Mouse (Mus musculus) layer of hippocampus, adult 2 months (tissue): Measurements from ENCODE around the gene Vti1a. TPM values are rescaled to one million over a fixed set of nuclear protein-coding genes. Genes with fewer than 3 reads are reported as not detected.

Experiments
- DNase-seq, 2 experiments: peaks; one replicate each; pipeline ENCODE4 v3.0.0; 2022; ENCODE audit warnings: low spot score in 2 of 2
- H3K27ac ChIP-seq: fragments of 200-600 bp; 2 replicates; pipeline ENCODE4 v1.8.1; 2022
- H3K4me3 ChIP-seq: fragments of 200-600 bp; 2 replicates; pipeline ENCODE4 v1.8.1; 2022; ENCODE audit warnings: mild to moderate bottlenecking
- CTCF ChIP-seq: fragments of 200-600 bp; conservative IDR thresholded peaks from 2 replicates; pipeline ENCODE4 v1.8.1; 2022; ENCODE audit warnings: antibody characterized with exemption, mild to moderate bottlenecking, moderate library complexity
- total RNA-seq, 2 experiments: library from RNA; stranded (reverse); gene quantifications; 2 replicates each; pipeline ENCODE4 v1.2.3; 2021

Vti1a gene
- total RNA-seq, 2 experiments from 2014 or later = 57.6 to 60.4 TPM

GRCm38 (mm10) chr19:55641891-55642290 lies 325.8 kb downstream of the Vti1a start:
- no peak overlapping the region for H3K27ac ChIP-seq
- DNase-seq = no peak
- H3K4me3 ChIP-seq = no peak overlapping the region
- TF ChIP-seq CTCF = no peak

GRCm38 (mm10) chr19:55642361-55642760 lies 326.3 kb downstream of the Vti1a start:
- Histone ChIP-seq H3K27ac (no peak overlapping the region), H3K4me3 (no peak overlapping the region)
- TF ChIP-seq CTCF = no peak
- no peak for DNase-seq

GRCm38 (mm10) chr19:55643288-55643901 lies 327.3 kb downstream of the Vti1a start:
- peak in 1 of 2 experiments; percentile 27 for DNase-seq
- peak overlapping the region; percentile 56 for H3K4me3 ChIP-seq
- H3K27ac ChIP-seq = peak overlapping the region; percentile 73
- TF ChIP-seq CTCF = no peak

GRCm38 (mm10) chr19:55643931-55644330 lies 327.8 kb downstream of the Vti1a start:
- no peak for TF ChIP-seq CTCF
- Histone ChIP-seq H3K4me3 (peak overlapping the region; percentile 56), H3K27ac (no peak overlapping the region)
- no peak for DNase-seq

GRCm38 (mm10) chr19:55649363-55649762 lies 333.3 kb downstream of the Vti1a start:
- no peak overlapping the region for H3K27ac ChIP-seq
- no peak for DNase-seq
- H3K4me3 ChIP-seq = no peak overlapping the region
- TF ChIP-seq CTCF = no peak

- no peak for TF ChIP-seq CTCF
- DNase-seq = no peak
- H3K27ac ChIP-seq = no peak overlapping the region
- H3K4me3 ChIP-seq = no peak overlapping the region
Observed at GRCm38 (mm10) chr19:55651017-55651416, 334.9 kb downstream of the Vti1a start.

GRCm38 (mm10) chr19:55652693-55653265 lies 336.7 kb downstream of the Vti1a start:
- no peak for DNase-seq
- TF ChIP-seq CTCF = no peak
- H3K4me3 ChIP-seq = no peak overlapping the region
- no peak overlapping the region for H3K27ac ChIP-seq

- no peak overlapping the region for H3K4me3 ChIP-seq
- DNase-seq = no peak
Observed at GRCm38 (mm10) chr19:55660165-55660564, 344.1 kb downstream of the Vti1a start.

GRCm38 (mm10) chr19:55662521-55663223 lies 346.6 kb downstream of the Vti1a start:
- Histone ChIP-seq H3K27ac (no peak overlapping the region), H3K4me3 (no peak overlapping the region)
- no peak for DNase-seq
- TF ChIP-seq CTCF = no peak

More at GRCm38 (mm10) chr19:55660165-55660564, 344.1 kb downstream of the Vti1a start:
- no peak overlapping the region for H3K27ac ChIP-seq
- TF ChIP-seq CTCF = no peak

GRCm38 (mm10) chr19:55667787-55668186 lies 351.7 kb downstream of the Vti1a start:
- TF ChIP-seq CTCF = no peak
- H3K27ac ChIP-seq = no peak overlapping the region
- DNase-seq = no peak
- no peak overlapping the region for H3K4me3 ChIP-seq

GRCm38 (mm10) chr19:55668896-55669295 lies 352.8 kb downstream of the Vti1a start:
- no peak overlapping the region for H3K27ac ChIP-seq
- TF ChIP-seq CTCF = no peak
- DNase-seq = no peak
- no peak overlapping the region for H3K4me3 ChIP-seq

Other genes starting within 250 kb of the Vti1a start
- gene Gpam, start 189.1 kb upstream of the Vti1a start, total RNA-seq = 10 to 100 TPM; 40.9 to 44.5 TPM
- gene Tectb, start 135.6 kb upstream of the Vti1a start, total RNA-seq = under 1 TPM in 1 of 2 experiments, not detected in 1; 0.15 TPM
- gene Gucy2g, start 75.1 kb upstream of the Vti1a start, total RNA-seq = 1 to 10 TPM in 1 of 2 experiments, under 1 TPM in 1; 0.69 to 1.0 TPM
- gene Acsl5, start 64.4 kb upstream of the Vti1a start, total RNA-seq = 10 to 100 TPM; 33.6 to 42.2 TPM
- 10 to 100 TPM; 28.3 to 29.2 TPM for gene Zdhhc6, start 263 bp upstream of the Vti1a start, total RNA-seq